Mouse (Mus musculus): Measurements from ENCODE around the gene Zkscan3.
A peak's percentile ranks its signal among the peaks of the same experiment; 100 is the strongest.

Gene Zkscan3

GRCm38 (mm10) chr13:21397486-21397885, 5.1 kb downstream of the Zkscan3 start:
- no peak for DNase-seq (ENCODE audit: low spot score in 2 of 2)

- DNase-seq (ENCODE audit: low spot score in 2 of 2) = peak in 1 of 2 experiments; percentile 23
These were observed 6.5 kb downstream of the Zkscan3 start for GRCm38 (mm10) chr13:21396048-21396447.

GRCm38 (mm10) chr13:21395623-21396022, 6.9 kb downstream of the Zkscan3 start:
- no peak for DNase-seq (ENCODE audit: low spot score in 2 of 2)

GRCm38 (mm10) chr13:21395211-21395610, 7.3 kb downstream of the Zkscan3 start:
- no peak for DNase-seq (ENCODE audit: low spot score in 2 of 2)

- no peak for DNase-seq (ENCODE audit: low spot score in 2 of 2)
These were observed 24.8 kb downstream of the Zkscan3 start for GRCm38 (mm10) chr13:21377773-21378172.

- no peak for DNase-seq (ENCODE audit: low spot score in 2 of 2)
These were observed 29.9 kb downstream of the Zkscan3 start for GRCm38 (mm10) chr13:21372700-21373099.

- no peak for DNase-seq (ENCODE audit: low spot score in 2 of 2)
These were observed 35.9 kb downstream of the Zkscan3 start for GRCm38 (mm10) chr13:21366635-21367034.

GRCm38 (mm10) chr13:21363719-21364118, 38.8 kb downstream of the Zkscan3 start:
- DNase-seq (ENCODE audit: low spot score in 2 of 2) = no peak

- peak; percentile 49 to 78 for DNase-seq (ENCODE audit: low spot score in 2 of 2)
These were observed 39.8 kb downstream of the Zkscan3 start, which contains the start of gene Zscan12 for GRCm38 (mm10) chr13:21362621-21363248. TSS of gene Zscan12 (plus strand) at chr13:21362820.

GRCm38 (mm10) chr13:21350593-21350992, 52.0 kb downstream of the Zkscan3 start:
- no peak for DNase-seq (ENCODE audit: low spot score in 2 of 2)

- DNase-seq (ENCODE audit: low spot score in 2 of 2) = no peak
These were observed 55.9 kb downstream of the Zkscan3 start, which contains the start of gene Olfr1367 for GRCm38 (mm10) chr13:21346610-21347009. TSS of gene Olfr1367 (plus strand) at chr13:21346910.
